Mouse (Mus musculus) hindbrain, embryonic 14.5 days (tissue): ENCODE results near the gene Oaz2. TPM values are rescaled to one million over a fixed set of nuclear protein-coding genes. Genes with fewer than 3 reads are reported as not detected.

ENCODE experiments used
- ATAC-seq: fragments of 200-750 bp; cut with Nextera tagmentation; 2 replicates; pipeline ENCODE4 v1.8.0; 2017; ENCODE audit warnings: moderate number of reproducible peaks, mild to moderate bottlenecking, moderate TSS enrichment, moderate library complexity; ENCODE audit not compliant: low FRiP score
- DNase-seq: peaks from one replicate; pipeline ENCODE4 v3.0.0-alpha.2; 2015; ENCODE audit warnings: low spot score
- H3K27ac ChIP-seq: fragments of 300-500 bp; sonication (generic); 2 replicates; pipeline ENCODE4 v1.5.1; 2014; ENCODE audit warnings: mild to moderate bottlenecking, moderate library complexity
- H3K27me3 ChIP-seq: fragments of 300-500 bp; sonication (generic); 2 replicates; pipeline ENCODE4 v1.6.1; 2014; ENCODE audit warnings: mild to moderate bottlenecking, low read length, mixed read lengths; ENCODE audit not compliant: control insufficient read depth, insufficient read depth
- H3K36me3 ChIP-seq: fragments of 300-500 bp; sonication (generic); replicated peaks from 2 replicates; pipeline ENCODE4 v1.6.1; 2014; ENCODE audit not compliant: control insufficient read depth, insufficient read depth
- H3K4me1 ChIP-seq: fragments of 300-500 bp; sonication (generic); replicated peaks from 2 replicates; pipeline ENCODE4 v1.6.1; 2014; ENCODE audit warnings: antibody characterized with exemption, low read length, mixed read lengths; ENCODE audit not compliant: control insufficient read depth, insufficient read depth
- H3K4me2 ChIP-seq: fragments of 300-500 bp; sonication (generic); replicated peaks from 2 replicates; pipeline ENCODE4 v1.6.1; 2014; ENCODE audit warnings: mild to moderate bottlenecking, moderate library complexity
- H3K4me3 ChIP-seq: fragments of 300-500 bp; sonication (generic); replicated peaks from 2 replicates; pipeline ENCODE4 v1.5.1; 2014; ENCODE audit warnings: mild to moderate bottlenecking, low read length
- H3K9ac ChIP-seq: fragments of 300-500 bp; sonication (generic); 2 replicates; pipeline ENCODE4 v1.6.1; 2014
- H3K9me3 ChIP-seq: fragments of 300-500 bp; sonication (generic); 2 replicates; pipeline ENCODE4 v1.6.1; 2016; ENCODE audit warnings: low read length; ENCODE audit not compliant: control insufficient read depth
- WGBS: fragments of 180-500 bp; shearing (Covaris S2); extraction: QIAGEN DNeasy Blood & Tissue Kit; methylation state at CpG from one replicate; pipeline ENCODE4 v1.1.7; 2014; 5-methylcytosine and 5-hydroxymethylcytosine counted together
- polyA plus RNA-seq: library from polyadenylated mRNA; unstranded; fragments of >200 nt; fragmentation: Nextera tagmentation; extraction: Ambion mirVana; gene quantifications from 2 replicates; pipeline ENCODE4 v1.2.1, GENCODE M21; 2014

The Oaz2 gene
- polyA plus RNA-seq, 1 experiment from 2014 or later, result 280 TPM

DNA sequence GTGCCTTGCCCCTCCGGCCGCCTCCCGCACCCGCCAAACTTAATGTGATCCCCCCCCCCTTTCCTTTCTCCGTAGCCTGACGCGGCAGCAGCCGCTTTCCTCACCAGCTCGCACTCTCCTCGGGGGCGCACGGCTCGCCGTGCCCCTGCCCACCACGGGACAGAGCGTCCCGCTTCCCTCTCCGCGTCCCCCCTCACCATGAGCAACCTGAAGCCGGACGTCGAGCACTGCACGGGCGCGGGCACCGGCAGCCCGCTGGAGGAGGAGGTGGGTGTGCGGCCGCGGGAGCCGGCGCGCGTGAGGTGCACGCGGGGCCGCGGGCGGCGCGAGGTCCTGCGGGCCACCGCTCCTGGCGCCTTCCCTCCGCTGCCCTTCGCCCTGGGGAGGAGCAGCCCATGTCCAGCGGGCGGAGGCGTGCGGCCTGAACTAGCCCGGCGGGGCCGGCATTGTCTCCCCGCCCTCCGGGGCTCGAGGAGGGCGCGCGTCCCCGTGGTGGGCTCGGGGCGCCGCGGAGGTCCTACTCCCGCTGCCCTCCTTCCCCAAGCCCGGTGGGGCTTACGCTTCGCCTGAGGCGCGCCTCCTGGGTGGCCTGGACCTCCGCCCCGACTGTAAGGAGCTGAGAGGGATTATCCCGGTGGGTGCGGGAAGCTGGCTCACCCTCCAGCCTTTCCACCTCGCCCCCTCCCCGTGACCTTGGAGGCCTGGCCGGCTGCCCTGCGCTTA, 37.0 kb upstream of the Oaz2 start:
- no peak overlapping the region for H3K27ac ChIP-seq
- H3K27me3 ChIP-seq, result peaks cover 54% of the 10 kb centered on the region
- no peaks in the 10 kb centered on the region for H3K9me3 ChIP-seq
- DNase-seq, result no peak
- peaks cover 12% of the 10 kb centered on the region; the same call in 1 of the 2 replicates for H3K4me1 ChIP-seq
- H3K36me3 ChIP-seq, result no peaks in the 10 kb centered on the region
- peak overlapping the region; percentile 99 for H3K4me2 ChIP-seq
- peak overlapping the region; percentile 64 for H3K9ac ChIP-seq
- ATAC-seq, result peak; percentile 66; the same call in 1 of the 2 replicates
- peak overlapping the region; percentile 61 for H3K4me3 ChIP-seq
- 0% methylated on average over 56 of the region's 78 CpGs for WGBS

GRCm38 (mm10) chr9:65631354-65632021, 36.3 kb upstream of the Oaz2 start:
- H3K9me3 ChIP-seq, result no peaks in the 10 kb centered on the region
- H3K4me3 ChIP-seq, result peak overlapping the region; percentile 61
- H3K9ac ChIP-seq, result peak overlapping the region; percentile 64; the same call in 1 of the 2 replicates
- ATAC-seq, result no peak
- peaks cover 12% of the 10 kb centered on the region; the same call in 1 of the 2 replicates for H3K4me1 ChIP-seq
- DNase-seq, result no peak
- H3K36me3 ChIP-seq, result no peaks in the 10 kb centered on the region
- 18% methylated on average over 16 of the region's 16 CpGs for WGBS
- H3K4me2 ChIP-seq, result peak overlapping the region; percentile 99
- peaks cover 47% of the 10 kb centered on the region for H3K27me3 ChIP-seq
- H3K27ac ChIP-seq, result no peak overlapping the region

DNA sequence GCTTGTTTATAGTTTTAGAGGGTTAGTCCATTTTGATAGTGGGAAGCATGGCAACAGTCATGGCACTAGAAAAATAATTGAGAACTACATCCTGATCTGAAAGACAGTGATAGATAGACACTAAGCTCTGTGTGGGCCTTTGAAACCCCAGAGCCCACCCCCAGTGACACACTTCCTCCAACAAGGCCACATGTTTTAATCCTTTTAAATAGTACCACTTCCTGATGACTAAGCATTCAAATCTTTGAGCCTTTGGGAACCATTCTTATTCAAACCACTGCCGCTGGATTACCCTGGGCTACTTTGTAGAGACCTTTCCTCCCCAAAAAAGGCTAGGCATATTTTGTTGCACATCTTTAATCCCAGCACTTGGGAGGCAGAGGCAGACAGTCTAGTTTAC, 32.0 kb upstream of the Oaz2 start:
- ATAC-seq, result no peak
- Histone ChIP-seq H3K4me3 (no peak overlapping the region), H3K4me2 (no peak overlapping the region), H3K9ac (no peak overlapping the region), H3K36me3 (no peaks in the 10 kb centered on the region), H3K27me3 (peaks cover 14% of the 10 kb centered on the region; the same call in 1 of the 2 replicates), H3K9me3 (no peaks in the 10 kb centered on the region), H3K27ac (no peak overlapping the region), H3K4me1 (peaks cover 4% of the 10 kb centered on the region; the same call in 1 of the 2 replicates)
- 68% methylated on average over 1 of the region's 1 CpGs for WGBS
- no peak for DNase-seq

DNA sequence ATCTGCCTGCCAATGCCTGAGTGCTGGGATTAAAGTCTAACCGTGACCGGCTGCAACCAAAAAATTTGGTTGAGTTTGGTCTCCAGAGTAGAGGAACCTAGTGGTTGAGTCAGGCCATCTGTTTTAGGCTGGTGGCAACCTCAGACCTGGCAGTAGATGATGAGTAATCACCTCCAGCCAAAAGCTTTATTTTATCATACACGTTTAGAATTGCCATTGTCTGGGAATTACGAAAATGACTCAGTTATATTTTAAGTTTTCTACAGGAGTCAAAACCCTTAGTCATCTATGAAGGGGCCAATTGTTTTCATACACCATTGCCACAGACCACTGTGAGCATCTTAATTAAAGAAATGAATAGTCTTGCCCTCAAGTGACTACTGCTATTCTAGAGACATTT, 30.9 kb upstream of the Oaz2 start:
- no peak for ATAC-seq
- peaks cover 7% of the 10 kb centered on the region for H3K4me1 ChIP-seq
- no peaks in the 10 kb centered on the region for H3K36me3 ChIP-seq
- H3K9ac ChIP-seq, result no peak overlapping the region
- H3K4me3 ChIP-seq, result no peak overlapping the region
- DNase-seq, result no peak
- H3K9me3 ChIP-seq, result no peaks in the 10 kb centered on the region
- WGBS, result 93% methylated on average over 4 of the region's 4 CpGs
- H3K4me2 ChIP-seq, result no peak overlapping the region
- H3K27me3 ChIP-seq, result 0 out of 2 replicates have a peak, but pooled peaks cover 3% of the 10 kb centered on the region
- no peak overlapping the region for H3K27ac ChIP-seq

- Histone ChIP-seq H3K27me3 (no peaks in the 10 kb centered on the region), H3K4me1 (peaks cover 9% of the 10 kb centered on the region), H3K9ac (no peak overlapping the region), H3K27ac (no peak overlapping the region), H3K9me3 (no peaks in the 10 kb centered on the region), H3K4me3 (no peak overlapping the region), H3K4me2 (no peak overlapping the region), H3K36me3 (no peaks in the 10 kb centered on the region)
- WGBS, result 57% methylated on average over 5 of the region's 5 CpGs
- ATAC-seq, result no peak
- no peak for DNase-seq
Measured at GRCm38 (mm10) chr9:65639065-65639464, 28.7 kb upstream of the Oaz2 start.

DNA sequence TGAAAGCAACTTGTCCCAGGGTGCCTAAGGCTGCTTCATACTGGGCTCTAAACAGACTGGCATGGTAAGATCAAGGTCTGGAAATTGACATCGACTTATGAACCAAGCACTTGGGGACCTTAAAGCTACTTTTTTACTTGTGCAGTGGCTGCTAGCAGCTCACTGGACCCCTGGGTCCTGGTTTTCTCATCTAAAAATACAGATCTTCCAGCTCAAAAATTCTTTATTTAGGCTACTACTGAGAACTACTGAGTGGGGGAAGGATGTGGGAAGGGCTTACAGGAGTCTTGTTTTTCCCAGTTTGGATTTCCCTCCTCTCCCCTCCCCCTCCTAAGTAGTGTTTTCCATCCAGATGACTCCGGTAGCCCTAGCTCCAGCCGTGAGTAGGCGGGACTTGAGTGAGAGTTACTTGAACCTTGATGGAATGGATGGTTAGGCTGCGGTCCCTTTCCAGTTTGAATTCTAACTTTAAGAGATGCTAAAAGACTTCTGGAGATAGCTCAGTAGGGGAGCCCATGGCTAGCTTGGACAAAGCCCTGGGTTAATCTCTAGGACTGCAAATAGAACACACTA, 26.9 kb upstream of the Oaz2 start:
- 11% methylated on average over 5 of the region's 5 CpGs for WGBS
- Histone ChIP-seq H3K4me3 (no peak overlapping the region), H3K4me2 (no peak overlapping the region), H3K4me1 (peaks cover 9% of the 10 kb centered on the region), H3K27me3 (no peaks in the 10 kb centered on the region), H3K27ac (no peak overlapping the region), H3K9me3 (no peaks in the 10 kb centered on the region), H3K9ac (no peak overlapping the region), H3K36me3 (no peaks in the 10 kb centered on the region)
- no peak for ATAC-seq
- DNase-seq, result no peak

DNA sequence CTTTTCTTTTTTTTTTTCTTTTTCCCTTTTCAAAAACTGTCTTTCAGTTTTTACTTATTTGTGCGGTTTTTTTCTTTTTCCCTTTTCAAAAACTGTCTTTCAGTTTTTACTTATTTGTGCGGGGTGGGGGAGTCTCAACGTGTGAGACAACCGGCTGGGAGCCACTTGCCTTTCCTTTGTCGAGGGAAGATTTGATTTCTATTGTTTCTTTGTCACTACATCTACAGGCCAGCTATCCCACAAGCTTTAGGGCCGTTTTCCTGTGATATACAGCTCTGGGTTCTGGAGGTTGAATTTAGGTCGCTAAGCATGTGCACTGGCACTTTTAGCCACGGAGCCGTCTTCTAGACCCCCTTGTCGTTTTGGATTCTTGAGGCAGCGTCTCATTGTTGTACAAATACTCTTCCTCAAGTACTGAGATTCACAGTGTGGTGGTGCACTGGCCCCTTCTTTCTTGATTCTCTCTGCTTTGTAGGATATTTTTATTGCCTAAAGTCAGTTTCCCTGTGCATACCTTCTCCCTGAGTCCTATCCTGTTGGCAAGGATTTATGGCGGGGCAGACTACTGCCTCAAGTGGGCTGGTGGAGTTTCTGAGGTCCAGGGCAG, 26.3 kb upstream of the Oaz2 start:
- no peaks in the 10 kb centered on the region for H3K27me3 ChIP-seq
- no peaks in the 10 kb centered on the region for H3K9me3 ChIP-seq
- no peak overlapping the region for H3K4me3 ChIP-seq
- H3K27ac ChIP-seq, result no peak overlapping the region
- no peak overlapping the region for H3K9ac ChIP-seq
- DNase-seq, result no peak
- no peak for ATAC-seq
- 8% methylated on average over 12 of the region's 12 CpGs for WGBS
- H3K36me3 ChIP-seq, result no peaks in the 10 kb centered on the region
- H3K4me2 ChIP-seq, result peak overlapping the region; percentile 28; the same call in 1 of the 2 replicates
- peaks cover 9% of the 10 kb centered on the region for H3K4me1 ChIP-seq

DNA sequence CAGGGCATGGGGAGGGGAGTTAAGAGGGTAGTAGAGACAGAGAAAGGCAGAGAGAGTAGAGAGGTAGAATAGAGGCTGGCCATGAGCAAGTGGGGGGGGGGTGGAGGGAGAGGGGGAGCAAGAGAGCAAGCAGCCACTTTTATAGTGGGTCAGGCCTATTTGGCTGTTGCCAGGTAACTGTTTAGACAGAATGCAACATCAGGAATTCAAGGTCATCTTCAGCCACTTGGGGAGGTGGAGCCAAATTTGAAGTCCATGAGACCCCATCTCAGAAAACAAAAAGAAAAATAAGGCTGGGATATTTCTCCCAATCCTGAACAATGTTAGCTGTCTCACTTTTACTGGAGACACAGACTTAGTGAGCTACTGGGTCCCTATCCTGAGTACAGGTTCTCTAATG, 25.3 kb upstream of the Oaz2 start:
- Histone ChIP-seq H3K27ac (no peak overlapping the region), H3K4me1 (peaks cover 9% of the 10 kb centered on the region), H3K36me3 (no peaks in the 10 kb centered on the region), H3K4me2 (no peak overlapping the region), H3K9ac (no peak overlapping the region), H3K9me3 (no peaks in the 10 kb centered on the region), H3K27me3 (no peaks in the 10 kb centered on the region), H3K4me3 (no peak overlapping the region)
- DNase-seq (no peak), ATAC-seq (no peak)

- H3K9ac ChIP-seq, result no peak overlapping the region
- H3K4me3 ChIP-seq, result no peak overlapping the region
- DNase-seq (no peak), ATAC-seq (no peak)
- WGBS, result 92% methylated on average over 4 of the region's 4 CpGs
- H3K9me3 ChIP-seq, result no peaks in the 10 kb centered on the region
- H3K4me2 ChIP-seq, result no peak overlapping the region
- H3K27ac ChIP-seq, result no peak overlapping the region
- H3K36me3 ChIP-seq, result no peaks in the 10 kb centered on the region
- peaks cover 9% of the 10 kb centered on the region for H3K4me1 ChIP-seq
- no peaks in the 10 kb centered on the region for H3K27me3 ChIP-seq
Measured at GRCm38 (mm10) chr9:65644960-65645359, 22.8 kb upstream of the Oaz2 start.
